Mouse (Mus musculus) adrenal gland, adult 8-10 months (tissue): Measurements from ENCODE around the gene Hist2h3c2. TPM values are rescaled to one million over a fixed set of nuclear protein-coding genes. Genes with fewer than 3 reads are reported as not detected.
"Not testable (repeated sequence)": the region's sequence is repeated elsewhere in the genome, so short reads cannot be mapped to it uniquely, and the experiment has no call there.

Experiments
- DNase-seq: peaks from one replicate; pipeline ENCODE4 v3.0.0; 2022
- total RNA-seq, 4 experiments: library from RNA; stranded (reverse); gene quantifications; 2 replicates each; pipeline ENCODE4 v1.2.4; 2022

Hist2h3c2 gene
- total RNA-seq, 4 experiments from 2014 or later, result 13.0 to 27.9 (median 18.2) TPM

DNA sequence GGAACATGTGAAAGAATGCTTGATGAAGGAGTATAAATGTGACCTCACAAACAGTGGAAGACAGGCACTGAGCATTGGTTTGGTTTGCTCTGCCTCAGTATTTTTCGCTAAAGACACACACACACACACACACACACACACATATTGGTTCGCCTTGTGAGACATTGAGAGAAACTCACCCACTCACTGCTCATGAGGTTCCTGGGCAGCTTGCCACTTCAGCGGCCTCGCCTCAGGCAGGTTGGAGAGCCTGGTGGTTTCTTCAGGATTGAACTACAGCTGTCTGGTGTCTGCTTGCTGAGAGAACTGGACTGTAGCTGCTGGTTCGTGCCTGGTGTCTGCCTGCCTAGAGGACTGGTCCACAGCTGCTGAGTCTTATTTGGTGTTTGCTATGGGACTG lies 21.3 kb upstream of the Hist2h3c2 start:
- DNase-seq, result no peak

DNA sequence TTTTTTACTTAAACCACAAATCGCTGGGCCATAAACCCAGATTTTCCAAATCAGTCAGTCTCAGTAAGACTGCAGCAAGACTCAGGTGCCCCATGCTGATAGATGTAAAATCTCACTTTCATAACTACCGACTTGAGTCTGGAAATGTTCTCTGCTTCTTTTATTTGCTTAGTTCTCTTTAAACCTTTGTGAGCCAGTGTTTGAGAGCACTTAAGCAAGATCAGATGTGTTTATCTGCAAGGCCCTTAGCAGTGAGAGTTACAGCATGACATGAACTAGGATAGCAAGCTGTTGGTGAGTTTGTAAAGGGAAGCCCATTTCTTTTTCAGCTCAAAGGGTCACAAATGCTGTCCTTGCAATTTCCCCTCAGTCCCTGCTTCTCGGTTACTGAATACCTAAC lies 18.3 kb upstream of the Hist2h3c2 start:
- DNase-seq, result no peak

DNA sequence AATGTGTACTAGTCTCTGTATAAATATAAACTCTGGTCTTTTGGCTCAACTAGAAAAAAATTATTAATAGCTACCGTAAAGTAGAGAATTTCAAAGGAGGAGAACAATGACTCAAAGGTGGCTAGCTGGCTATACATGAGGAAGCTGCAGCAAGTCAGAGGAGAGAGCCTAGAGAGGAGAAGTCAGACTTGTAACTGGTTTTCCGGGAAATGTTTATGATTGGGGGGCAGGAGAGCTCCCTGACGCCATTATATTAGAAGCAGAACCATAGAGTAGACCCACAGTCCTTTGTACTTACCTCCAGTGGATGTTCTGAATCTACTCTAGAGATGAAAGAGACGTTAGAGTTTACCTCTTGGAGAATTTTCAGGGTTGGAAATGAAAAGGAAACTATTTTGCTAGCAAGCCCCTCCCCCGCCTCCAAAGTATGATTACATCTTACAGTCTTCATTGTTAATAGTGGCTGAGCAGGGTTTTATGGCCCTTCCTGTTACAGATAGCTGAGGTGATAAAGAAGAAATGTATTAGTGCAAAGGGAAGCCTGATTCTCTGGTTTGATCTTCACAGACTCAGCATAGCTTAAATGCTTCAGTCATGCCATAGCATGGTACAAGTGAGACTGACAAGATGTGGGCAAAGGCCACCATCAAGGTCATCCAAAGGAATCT lies 17.1 kb upstream of the Hist2h3c2 start:
- DNase-seq, result no peak

DNA sequence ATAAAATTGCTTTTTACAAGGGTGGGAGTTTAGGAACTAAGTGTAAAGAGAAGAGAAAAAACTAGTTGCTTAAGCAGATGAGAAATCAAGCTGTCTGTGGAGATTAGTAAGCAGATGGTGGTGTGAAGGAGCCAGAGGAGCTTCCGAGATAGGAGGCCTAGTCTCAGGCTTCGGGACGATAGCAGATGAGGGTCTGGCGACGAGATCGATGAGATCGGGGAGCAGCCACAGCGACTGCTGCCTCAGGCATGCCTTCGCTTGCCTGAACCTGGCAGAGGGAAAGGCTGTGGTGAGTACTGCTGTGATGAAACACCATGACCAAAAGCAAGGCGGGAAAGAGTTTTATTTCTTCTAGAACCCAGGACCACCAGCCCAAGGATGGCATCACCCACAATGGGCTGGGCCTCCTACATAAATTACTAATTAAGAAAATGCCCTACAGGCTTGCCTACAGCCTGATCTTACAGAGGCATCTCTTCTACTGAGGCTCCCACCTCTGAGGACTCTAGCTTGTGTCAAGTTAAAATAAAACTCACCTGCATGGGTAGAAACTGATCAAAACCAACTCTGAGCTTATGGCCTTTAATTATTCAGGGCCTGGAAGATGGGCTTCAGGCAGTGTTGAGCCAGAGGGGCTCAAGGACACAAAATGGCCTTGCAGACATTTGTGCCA lies 15.9 kb upstream of the Hist2h3c2 start:
- no peak for DNase-seq

DNA sequence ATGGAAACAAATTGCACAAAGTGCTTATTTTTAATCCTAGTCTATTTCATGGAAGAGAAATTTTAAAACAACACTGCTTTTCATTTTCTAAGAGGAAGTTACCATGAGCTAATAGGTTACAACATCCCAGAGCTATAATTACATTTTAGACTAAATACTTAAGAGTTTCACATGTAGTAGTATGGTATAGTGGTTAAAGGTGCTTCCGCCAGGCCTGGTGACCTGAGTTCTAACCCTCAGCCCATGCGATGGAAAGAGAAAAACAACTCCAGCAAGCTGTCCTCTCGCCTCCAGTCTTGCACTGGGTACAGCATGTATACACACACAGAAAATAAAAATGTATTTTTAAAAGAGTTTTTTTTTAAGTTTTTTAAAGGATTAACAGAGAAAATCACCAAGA lies 12.9 kb upstream of the Hist2h3c2 start:
- no peak for DNase-seq

DNA sequence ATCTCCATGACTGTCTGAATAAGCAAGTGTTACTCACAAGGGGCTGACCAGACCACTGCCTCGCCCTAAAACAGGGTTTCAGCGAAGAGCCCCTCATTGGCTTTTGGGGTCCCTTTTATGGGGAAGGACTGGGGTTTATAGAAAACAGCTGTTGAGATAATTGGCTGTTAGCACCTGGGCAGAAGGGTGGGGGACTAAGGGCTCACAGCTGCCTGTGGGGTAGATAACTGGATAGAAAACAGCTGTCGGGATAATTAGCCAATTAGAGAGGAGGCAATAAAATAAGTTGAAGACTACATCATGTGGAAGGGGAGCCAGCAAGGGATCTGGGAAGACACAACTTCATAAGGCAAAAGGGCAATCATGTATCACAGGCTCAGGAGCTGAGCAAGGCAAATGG lies 12.0 kb upstream of the Hist2h3c2 start:
- DNase-seq, result no peak

DNA sequence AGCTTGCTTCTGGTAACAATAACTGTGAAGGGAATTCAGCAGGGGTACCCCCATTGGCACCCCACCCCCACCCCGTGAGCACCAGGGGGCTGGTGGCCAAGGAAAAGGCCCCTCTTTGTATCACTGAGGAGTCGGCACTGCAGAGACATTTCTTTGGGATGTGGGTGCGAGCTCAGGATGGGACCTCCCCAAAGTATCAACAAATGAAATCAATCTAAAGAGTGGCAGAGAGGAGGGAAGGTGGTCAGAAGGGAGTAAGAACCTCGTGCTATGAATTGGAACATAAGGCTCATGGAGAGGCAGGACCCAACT lies 10.1 kb upstream of the Hist2h3c2 start:
- no peak for DNase-seq

DNA sequence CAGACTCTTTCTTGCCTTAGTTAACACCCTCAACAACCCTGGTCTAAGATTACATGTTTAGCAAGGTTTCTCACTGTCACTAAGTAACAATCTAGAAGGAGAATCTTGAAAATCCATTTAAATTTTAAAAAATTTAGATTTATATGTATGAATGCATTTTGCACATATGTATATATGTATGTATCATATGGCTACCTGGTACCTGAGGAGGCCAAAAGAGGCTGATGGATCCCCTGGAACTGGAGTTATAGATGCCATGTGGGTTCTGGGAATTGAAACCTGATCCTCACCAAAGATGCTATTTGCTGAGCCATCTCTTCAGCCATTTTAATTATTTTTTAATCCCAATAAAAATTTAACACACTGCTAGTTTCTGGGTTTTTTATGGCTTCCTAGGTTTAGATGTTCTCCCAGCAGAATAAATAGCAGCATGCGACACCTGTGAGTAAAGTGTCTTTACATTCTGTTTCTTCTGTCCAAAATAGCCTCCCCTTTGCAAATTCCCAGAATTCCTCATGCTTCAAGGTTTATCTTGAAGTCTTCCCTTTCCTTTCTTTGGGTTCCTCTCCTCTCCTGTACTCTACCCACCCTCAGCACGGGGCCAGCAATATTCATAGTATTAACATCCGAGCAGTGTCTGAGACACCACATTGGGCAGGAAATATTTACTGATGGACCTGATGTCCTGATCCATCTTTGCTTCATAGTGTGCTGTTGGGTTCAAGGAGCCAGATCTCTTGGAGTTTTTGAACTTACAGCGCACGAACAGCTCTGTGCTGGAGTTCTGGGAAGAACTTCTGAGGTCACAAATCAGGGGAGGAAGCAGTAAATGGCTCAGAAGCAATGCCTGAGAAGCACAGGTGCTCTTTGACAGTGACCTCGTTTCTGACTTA lies 9.5 kb upstream of the Hist2h3c2 start:
- DNase-seq, result no peak

DNA sequence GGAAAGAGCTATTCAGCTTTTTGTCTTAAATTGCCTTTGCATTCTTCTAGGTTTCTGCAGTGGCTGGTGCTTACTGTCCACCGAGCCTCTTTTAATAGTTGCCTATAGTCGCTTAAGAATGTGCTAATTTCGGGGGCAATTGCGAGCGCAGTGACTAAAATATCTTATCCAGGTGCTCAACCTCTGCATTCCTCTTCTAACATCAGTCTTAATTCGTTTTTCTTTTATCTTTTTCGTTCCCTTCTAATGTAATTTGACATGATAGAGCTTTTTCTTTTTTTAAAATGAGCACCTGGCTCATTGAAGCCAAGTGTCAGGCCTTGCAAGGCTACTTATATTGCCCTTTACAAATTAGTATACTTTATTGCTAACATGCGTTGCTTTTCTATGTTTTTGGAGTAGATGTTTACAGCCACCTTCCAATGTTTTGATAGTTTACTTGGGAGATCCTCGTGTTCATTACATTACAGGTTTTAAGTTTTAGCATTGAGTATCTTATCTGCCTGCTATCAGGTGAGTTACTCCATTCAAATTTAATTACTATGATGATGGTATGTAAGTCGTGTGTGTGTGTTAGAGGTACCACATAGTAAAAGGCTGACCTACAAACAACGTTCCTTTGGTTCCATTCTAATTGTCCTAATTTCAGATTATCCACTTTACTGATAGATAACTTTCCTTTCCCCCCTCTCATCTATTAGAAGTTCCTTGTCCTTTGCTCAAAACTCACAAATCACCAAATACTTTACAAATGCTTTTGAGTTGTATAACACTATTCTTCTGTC lies 8.6 kb upstream of the Hist2h3c2 start:
- DNase-seq, result no peak

DNA sequence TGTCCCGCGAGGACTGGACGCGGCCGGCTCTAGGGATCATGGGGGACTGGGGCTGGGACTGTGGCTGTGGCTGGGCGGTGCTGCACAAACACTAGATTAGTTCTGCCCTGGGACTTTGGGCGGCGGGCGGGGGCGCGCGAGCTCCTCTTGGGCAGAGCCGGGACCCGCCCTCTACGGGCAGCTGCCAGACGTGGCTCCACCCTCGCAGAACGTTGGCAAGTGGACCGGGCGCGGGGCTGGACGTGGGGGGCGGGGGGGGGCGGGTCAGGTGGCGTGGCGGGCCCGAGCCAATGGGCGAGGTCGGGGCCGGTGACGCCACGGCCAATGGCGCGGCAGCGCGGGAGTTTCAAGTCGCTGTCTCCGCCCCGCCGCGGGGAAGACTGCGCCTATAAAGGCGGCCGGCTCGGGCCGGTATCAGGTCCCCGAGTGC lies 7.5 kb upstream of the Hist2h3c2 start, which contains the start of gene Hist2h3c1:
Hist2h3c1 (plus strand) TSS at position 259 of the 430 bp plus-strand sequence.
- not testable (repeated sequence) for DNase-seq

DNA sequence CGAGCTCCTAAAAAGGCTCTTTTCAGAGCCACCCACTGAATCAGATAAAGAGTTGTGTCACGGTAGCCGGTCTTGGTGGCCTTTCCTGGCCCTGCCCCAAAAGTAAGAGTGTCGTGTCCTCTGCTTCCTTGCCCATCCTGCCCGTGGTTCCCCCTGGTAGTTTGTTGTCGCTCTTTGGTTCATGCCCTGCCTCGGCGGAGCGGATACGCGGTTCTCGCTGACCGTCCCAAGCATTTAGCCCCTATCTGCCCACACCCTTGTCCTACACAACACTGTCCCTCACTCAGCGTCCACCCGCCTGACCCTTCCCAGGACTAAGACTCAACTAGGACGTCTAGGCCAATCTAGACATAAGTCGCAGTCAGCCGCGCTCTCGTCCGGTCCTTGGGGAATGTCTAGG lies 7.1 kb upstream of the Hist2h3c2 start:
- not testable (repeated sequence) for DNase-seq

DNA sequence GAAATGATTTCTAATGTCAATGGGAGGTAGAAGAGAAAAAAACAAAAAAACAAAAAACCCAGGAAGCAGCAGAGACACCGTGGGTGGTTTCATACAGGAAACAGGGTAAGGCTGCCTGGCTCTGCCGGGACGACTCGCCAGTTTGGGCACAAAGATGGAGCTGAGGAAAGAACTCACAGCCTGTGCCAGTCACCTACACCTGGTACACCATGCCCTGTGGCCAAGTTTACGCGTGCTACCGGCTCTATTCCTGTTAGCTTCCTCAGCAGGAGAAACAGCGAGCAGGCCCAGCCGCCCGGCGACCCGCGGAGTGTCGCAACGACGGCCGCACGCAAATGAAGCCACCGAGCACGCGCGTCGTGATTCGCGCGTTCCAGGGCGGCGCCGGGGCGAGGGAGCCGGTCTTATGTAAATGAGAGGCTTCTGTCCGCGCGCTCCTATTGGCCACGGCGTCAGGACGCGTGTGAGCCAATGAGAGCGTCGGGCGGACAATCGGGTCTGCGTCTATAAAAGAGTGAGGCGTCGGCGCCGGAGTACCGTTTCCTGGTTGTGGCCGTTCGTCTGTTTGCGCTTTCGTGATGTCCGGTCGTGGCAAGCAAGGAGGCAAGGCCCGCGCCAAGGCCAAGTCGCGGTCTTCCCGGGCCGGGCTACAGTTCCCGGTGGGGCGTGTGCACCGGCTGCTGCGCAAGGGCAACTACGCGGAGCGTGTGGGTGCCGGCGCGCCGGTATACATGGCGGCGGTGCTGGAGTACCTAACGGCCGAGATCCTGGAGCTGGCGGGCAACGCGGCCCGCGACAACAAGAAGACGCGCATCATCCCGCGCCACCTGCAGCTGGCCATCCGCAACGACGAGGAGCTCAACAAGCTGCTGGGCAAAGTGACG lies 6.3 kb upstream of the Hist2h3c2 start, which contains the start of gene Hist2h2aa1:
Hist2h2aa1 (plus strand) TSS at position 495 of the 884 bp plus-strand sequence.
- DNase-seq, result peak; percentile 87

DNA sequence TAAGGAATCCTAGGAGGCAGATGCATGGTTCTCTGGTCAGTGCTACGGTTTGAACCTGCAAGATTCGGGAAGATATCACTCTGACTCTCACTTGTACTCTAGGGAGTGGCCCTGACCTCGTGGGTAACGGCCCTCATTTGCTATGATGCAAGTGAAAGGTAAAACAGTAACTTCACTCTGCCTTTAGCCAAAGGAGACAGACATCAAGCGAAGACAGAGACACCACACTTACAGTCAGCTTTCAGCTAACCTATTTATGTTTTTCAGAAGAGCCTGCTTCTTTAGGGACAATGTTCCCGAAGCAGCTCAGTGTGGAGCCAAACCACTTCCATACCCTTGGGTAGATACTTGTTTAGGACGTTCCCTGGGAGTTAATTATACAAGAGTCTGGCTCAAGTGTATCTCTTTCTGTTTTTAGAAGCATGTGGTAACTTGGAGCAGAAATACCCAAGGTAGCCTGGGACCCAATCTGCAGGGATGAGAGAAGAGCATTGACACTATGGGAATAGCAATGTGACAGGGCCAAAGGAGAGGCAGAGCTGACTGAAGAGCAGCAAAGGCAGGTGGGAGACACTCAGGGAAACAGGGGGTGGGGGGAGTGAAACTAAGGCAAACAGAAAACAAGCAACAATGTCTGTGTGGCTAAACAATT lies 5.1 kb upstream of the Hist2h3c2 start:
- DNase-seq, result no peak

DNA sequence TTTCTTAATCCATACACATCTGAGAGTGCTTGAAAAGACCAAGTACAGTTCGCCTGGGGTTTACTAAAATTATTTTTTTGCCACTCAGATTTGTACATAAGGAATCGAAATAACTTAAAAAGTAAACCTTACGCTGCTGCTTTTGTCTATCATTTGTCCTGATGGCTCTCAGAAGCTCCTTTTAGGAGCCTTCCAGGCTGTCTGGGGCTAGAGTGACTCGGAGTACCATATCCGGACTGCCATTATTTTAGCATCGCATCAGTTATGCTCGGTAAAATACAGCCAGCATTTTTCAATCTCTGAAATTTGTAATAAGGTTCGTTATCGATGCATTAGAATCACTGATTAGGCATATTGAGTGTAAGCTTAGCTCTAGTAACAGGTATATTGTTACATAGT lies 1.9 kb upstream of the Hist2h3c2 start:
- DNase-seq, result no peak

DNA sequence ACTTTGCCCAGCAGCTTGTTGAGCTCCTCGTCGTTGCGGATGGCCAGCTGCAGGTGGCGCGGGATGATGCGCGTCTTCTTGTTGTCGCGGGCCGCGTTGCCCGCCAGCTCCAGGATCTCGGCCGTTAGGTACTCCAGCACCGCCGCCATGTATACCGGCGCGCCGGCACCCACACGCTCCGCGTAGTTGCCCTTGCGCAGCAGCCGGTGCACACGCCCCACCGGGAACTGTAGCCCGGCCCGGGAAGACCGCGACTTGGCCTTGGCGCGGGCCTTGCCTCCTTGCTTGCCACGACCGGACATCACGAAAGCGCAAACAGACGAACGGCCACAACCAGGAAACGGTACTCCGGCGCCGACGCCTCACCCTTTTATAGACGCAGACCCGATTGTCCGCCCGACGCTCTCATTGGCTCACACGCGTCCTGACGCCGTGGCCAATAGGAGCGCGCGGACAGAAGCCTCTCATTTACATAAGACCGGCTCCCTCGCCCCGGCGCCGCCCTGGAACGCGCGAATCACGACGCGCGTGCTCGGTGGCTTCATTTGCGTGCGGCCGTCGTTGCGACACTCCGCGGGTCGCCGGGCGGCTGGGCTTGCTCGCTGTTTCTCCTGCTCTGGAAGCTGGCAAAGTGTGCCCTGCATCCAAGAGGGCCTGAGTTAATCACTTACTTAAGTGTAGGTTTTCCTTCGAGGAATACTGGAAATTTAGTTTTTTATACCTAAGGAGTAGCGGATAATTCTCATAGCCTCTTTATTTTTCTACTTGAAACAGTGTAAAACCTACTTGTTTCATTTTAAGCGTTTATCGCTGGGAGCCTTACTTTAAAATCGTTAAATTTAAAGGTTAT lies 1.2 kb upstream of the Hist2h3c2 start, which contains the start of gene Hist2h2aa2:
Hist2h2aa2 (minus strand) TSS at position 328 of the 850 bp plus-strand sequence.
- DNase-seq, result peak; percentile 97

DNA sequence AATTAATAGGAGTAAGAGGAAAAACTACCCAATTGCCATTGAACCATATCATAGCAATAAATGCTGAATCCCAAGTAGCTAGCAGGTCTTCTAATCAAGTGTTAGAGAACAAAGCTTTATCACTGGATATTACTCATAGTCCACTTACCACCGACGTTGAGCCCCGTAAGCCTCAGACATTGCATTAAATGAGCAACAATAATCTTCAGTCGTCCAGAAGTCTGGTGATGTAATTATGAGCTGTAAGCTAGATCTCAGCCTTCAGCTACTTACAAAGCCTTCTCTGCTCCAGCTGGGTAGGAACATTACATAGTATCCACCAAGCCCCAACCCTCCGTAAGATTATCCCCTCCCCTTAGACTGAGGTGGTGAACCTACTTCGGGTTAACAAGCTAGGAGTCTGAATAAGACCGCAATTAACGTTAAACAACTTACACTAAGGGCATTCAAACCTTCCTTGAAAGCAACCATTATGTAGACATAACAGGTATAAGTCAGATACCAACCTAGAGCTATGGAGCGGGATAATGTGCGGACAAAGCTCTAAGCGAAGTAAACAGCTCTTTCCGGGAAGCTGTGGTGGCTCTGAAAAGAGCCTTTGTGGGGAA lies 919 bp downstream of the Hist2h3c2 start:
- no peak for DNase-seq

DNA sequence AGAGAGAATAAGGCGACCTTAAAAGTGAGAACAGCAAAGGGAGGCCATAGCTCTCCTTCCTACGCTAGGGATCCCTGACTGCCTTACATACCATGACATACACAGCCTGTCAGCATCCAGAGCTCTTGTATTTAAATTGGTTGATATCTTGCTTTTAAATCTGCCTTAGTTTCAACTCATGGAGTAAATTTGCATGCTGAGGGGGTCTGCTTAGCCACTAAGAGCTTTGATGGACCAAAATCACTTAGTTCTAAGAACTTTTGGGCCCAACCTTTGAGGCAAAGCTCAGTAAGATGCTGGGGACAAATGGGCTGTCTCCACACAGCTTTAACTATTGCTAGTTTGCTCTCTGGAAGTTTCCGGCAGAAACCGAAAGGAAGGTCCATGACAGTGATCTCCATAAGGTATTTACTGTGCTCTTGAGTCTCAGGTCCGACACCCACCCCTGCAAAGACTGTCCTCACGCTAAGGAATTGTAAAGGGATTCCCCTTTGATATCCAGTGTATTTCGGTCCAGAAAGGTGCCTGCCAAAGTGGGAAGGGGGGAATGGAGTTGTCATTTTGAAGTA lies 1.5 kb downstream of the Hist2h3c2 start:
- DNase-seq, result no peak

DNA sequence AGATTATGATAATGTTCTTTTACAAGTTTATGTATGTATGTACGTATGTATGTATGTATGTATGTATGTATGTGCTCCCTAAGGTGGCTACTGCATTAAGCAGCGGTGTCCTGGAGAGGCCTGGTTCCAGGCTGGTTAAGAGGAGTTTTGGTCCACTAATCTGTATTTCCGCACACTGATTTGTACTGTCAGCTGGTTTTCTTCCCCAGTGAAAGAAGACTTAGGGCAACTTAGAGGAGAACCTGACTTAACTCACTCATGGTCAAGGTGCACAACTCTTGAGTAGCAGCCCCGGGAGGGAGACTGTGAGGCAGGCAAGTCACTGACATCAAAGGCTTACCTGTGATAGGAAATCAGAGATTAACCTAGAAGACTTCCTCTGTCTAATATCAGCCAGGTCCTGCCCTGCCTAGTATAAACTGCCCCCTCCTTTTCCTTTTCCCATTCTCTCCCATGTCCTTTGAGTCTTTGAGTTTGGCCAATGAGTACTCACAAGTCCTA lies 2.0 kb downstream of the Hist2h3c2 start:
- no peak for DNase-seq

DNA sequence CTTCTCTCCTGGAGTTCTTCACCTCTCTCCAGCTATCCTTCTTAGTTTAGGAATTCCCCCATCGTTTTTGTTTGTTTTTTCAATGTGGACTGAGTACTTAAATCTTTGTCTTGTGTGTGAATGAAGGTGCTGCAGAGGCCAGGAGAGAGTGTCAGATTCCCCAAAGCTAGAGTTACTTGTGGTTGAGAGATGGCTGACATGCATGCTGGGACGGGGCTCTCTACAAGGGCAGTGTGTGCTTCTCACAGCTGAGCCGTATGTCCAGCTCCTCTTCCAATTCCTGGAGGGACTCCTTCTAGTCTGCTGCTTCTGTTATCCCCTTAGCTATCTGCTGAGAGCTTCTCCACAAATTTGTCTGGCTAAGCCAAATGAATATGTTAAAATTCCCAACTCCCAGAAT lies 3.1 kb downstream of the Hist2h3c2 start:
- no peak for DNase-seq
